Mouse (Mus musculus) gastrocnemius, adult 18-20 months (tissue): ENCODE measurements at regions not wholly inside any gene's neighbourhood (a gene's known extent, or its start where the extent isn't known, plus 50 kb on each side); places are given as distances from the start of the nearest gene placed in this dataset.

Experiments
- DNase-seq: peaks from one replicate; pipeline ENCODE4 v3.0.0; 2021; ENCODE audit warnings: low spot score

- no peak for DNase-seq
Measured at GRCm38 (mm10) chr15:97578046-97578445, 127.6 kb downstream of the Rpap3 start.

- DNase-seq: no peak
Measured at GRCm38 (mm10) chr15:97577196-97577595, 128.4 kb downstream of the Rpap3 start.

DNA sequence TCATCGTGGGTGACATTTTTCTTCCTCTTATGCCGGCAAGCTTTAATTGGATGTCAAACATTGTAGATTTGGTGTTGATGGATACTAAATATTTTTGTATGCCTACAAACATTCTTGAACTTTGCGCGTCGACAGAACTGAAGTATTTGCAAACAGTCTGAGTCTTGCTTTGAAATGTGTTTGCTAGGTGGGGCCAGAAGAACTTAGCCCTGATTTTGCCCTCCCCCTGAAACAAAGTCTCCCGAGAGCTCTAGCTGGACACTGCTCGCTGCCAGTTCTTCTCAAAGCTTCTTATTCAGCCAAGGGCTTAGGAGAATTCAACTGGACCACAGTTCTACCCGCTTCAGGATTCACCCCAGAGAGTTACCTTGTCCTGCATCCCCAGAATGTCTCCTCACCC is 133.0 kb downstream of the Rpap3 start:
- no peak for DNase-seq

- DNase-seq: no peak
Measured at GRCm38 (mm10) chr15:97571885-97572284, 133.7 kb downstream of the Rpap3 start.

DNA sequence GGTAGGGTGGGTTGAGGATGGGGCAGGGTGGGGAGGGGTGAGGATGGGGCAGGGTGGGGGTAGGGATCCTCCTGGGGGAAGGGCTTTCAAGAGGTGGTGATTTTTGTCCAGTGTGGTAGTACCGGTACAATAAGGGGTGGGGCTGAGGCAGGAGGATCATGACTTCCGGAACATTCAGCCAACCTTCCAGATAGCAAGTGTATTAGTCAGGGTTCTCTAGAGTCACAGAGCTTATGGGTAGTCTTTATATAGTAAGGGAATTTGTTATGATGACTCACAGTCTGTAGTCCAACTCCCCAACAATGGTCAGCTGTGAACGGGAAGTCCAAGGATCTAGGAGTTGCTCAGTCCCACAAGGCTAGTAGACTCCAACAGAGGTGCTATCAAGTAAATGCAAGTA is 145.5 kb downstream of the Rpap3 start:
- no peak for DNase-seq

DNA sequence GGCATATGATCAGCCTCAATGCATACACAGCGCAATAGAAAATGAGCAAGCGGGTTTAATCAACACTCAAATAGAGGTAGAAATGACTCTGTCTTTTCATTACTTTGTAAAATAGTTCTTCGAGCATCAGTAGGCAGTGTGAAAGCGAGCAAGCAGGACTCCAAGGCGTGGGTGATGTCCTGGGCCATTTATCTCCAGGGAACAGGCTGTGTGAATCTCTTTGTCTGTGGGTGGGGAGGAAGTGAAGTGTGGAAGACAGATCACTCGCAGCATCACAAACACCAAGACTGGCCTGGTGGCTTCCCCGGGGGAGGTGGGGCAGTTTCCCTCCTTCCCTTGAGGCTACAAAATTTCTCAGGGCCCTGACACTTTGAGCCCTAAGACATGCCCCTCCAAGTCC is 146.9 kb downstream of the Rpap3 start:
- DNase-seq: no peak

DNA sequence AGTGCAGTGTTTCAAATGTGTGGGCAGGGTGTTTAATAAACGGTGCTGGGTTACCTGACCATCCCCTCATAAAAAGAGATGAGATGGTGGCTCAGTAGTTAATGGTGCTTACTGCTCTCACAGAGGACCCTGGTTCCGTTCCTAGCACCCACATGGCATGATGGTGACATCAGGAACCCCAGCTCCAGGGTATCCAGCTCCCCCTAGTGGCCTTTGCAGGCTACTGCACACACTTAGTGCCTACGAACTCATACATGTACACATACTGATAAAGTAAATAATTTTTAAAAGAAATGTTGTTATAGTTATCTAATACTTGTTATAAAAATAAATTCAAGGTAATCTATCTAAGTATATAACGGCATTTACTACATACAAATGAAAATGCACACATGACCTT is 157.3 kb downstream of the Rpap3 start:
- DNase-seq: no peak

GRCm38 (mm10) chr15:97545034-97545433 is 160.6 kb downstream of the Rpap3 start:
- no peak for DNase-seq

- no peak for DNase-seq
Measured at GRCm38 (mm10) chr15:97541646-97542045, 164.0 kb downstream of the Rpap3 start.

- no peak for DNase-seq
Measured at GRCm38 (mm10) chr15:97536145-97536544, 169.5 kb downstream of the Rpap3 start.

GRCm38 (mm10) chr15:97534878-97535277 is 170.7 kb downstream of the Rpap3 start:
- no peak for DNase-seq

DNA sequence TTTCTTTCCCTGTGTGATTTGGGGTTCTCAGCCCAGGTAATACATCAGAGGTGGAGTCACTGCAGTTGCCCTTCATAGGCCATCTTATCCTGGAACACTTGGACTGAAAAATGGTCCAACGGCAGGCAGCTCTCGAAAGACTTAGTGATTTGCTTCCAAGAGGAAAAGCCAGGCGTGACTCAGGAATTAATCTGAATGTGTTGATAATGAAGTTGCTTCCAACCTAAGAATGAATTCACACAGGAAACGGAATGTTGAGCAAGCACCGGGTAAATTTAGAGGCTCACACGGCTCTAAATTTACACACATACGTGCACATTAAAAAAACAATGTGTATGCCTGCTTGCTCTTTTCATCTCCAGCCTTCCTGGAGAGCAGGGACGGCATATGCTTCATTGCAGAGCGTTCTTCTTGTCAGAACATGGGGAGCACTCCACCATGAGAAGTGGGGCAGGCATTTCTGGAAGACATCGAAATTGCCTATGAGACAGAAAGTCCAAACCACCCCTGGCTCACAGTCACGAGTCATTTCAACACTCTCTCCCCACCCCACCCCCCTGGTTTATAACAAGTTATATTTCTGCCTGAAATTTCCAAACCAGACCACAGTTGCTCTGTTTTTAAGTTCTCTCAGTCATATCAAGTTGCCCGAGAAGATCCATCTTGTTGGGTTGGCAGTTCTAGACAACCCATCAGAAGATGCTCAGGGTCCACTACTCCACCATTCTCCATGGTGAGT is 171.9 kb downstream of the Rpap3 start:
- DNase-seq: no peak

GRCm38 (mm10) chr15:97532346-97532910 is 173.2 kb downstream of the Rpap3 start:
- DNase-seq: no peak

DNA sequence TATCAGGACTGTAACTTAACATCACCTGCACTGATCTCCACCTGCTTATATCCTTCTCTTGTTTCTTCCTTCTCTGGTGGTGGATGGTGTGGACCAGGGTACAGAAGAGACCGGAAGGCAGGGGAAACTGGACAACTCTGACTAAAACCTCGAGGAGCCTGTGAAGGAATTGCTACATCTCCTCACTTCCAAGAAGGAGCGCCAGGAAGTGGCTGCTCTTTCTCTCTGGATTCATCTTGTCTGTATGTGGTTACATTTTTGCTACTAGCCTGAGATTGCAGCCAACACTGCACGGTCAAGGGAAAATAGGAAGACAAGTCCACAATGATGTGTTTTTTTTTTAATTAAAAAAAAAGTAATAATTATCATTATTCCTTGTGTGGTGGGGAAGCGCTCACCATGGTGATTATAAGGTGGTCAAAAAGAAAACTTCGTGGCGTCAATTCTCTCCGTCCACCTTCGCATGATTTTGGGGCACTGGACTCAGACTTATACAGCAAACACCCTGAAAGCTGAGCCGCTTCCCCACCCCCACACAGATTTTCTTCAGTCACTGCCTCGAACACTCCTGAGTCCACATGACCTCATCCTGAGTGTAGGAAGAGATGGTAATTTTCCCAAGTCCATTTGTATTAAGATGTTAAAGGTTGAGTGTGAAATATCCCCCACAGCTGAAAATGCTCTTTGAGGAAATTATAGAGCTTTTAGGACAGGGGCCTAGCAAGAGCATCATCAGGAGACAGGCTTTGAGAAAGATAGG is 177.2 kb downstream of the Rpap3 start:
- DNase-seq: no peak

GRCm38 (mm10) chr15:97520395-97520794 is 185.2 kb downstream of the Rpap3 start:
- no peak for DNase-seq

DNA sequence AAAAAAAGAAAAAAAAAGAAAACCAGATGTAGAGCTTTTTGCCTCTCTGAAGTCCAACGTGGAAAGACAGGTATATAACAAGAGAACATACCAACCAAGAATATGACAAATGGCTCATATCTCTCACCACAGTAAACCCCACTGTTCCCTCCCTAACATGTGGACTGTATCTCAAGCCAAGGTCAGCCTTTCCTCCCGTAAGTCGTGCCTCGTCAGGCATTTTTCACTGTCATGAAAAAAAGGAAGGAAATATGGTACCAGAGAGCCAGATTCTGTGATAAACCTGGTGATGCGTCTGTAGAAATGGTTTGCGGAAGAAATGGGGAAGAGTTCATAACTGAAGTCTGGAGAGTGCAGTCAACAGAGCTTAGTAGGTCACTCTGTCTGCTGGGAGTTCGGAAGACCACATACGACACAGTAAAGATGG is 185.7 kb downstream of the Rpap3 start:
- no peak for DNase-seq

DNA sequence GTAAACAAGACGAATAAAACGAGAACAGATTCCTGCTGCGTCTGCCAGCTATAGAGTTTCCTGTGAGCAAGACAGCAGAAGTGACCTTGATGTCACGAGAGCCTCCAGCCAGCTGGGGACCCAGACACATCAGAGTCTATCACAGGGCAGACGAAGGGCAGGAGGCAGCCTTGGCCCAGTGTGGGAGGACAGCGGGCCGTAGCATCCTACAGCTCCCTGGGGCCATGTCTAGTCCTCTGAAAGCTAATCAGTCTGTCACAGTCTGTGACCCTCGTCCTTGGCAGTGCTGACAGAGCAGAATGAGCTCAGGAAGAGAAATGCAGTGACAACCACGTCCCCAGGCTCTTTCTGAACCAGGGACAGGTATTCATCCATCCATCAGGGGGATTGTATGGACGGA is 187.7 kb downstream of the Rpap3 start:
- DNase-seq: no peak

DNA sequence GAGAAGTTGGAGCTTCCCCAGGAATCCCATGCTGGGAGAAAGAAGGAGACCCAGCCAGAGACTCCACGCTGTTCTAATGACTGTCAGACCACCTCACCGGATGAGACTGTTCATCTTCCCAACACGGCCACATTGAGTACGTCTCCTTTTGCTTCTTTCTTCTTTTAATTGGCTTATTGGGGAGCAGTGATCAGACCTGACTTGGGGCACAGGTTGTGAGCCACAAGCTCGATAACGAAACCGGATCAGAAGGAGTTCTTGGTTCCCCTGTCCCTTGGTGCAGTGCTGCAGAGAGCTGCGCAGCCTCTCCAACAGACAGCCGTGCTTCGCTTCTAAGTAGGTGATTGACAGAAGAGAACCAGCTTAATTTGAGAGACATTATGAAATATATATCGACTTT is 188.4 kb downstream of the Rpap3 start:
- no peak for DNase-seq

DNA sequence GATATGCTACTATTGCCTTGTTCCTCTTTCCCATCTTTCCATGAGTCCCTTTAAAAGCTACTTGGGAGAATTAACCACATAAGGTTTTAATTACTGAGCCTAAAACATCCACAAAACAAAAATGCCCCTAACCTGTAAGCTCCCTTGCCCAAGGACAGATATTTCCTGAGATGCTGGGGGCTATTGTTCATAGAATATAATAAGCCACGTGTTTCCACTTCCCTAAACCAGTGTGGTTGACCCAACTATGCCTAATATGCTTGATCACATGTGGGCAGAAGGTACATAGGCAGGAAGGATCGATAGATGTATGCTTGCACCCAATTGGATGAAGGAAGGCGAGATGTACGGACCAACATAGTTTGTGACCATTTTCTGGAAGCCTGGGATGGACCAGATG is 189.9 kb downstream of the Rpap3 start:
- DNase-seq: no peak

- DNase-seq: no peak
Measured at GRCm38 (mm10) chr15:97507656-97508306, 197.8 kb downstream of the Rpap3 start.

DNA sequence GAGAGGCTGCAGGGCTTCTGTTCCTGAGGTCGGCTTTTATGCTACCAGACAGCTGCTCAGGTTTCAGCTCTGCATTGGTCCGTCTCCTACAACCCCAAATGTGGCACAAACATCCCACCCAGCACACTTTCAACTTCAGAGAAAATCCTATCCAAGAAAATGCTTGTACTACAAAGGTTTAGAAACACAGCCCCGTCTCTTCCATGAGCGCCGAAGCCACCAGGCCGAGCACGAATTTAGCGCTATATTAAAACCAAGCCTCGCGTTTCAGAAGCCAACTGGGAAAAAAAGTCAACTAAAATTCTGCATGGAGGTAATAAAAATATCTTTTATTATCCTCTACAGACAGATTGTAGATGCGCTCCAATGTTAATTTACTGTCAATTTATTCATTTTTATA is 198.4 kb downstream of the Rpap3 start:
- DNase-seq: no peak

DNA sequence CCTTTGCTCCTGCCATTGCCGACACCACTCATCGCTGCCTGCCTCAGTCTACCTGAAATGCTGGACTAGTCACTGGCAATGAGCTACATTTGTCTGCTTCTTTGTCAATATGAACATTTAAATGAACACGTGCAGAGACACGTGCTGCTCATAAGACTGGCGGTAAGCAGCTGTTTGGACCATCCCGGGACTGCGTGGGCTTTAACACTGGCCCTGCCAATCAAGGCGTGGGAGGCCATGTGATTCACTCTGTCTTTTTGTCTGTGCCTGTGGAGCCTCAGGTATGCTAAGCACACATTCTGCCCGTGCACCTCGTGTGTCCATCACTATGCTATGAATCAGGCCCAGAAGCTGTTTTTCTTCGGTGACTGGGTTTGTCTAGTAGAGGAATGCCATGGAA is 199.9 kb downstream of the Rpap3 start:
- DNase-seq: no peak
